Mouse (Mus musculus) activated CD4-positive, CD25-positive, alpha-beta regulatory T cell, adult 9 weeks (primary cell): ENCODE data around the gene H2-Q10. TPM values are rescaled to one million over a fixed set of nuclear protein-coding genes. Genes with fewer than 3 reads are reported as not detected.

Source experiments
- polyA plus RNA-seq: library from polyadenylated mRNA; unstranded; fragments of 100-300 nt; shearing (Covaris generic); gene quantifications from one replicate; pipeline ENCODE4 v1.2.1, GENCODE M21; 2017

The H2-Q10 gene
- 30.2 TPM for polyA plus RNA-seq

DNA sequence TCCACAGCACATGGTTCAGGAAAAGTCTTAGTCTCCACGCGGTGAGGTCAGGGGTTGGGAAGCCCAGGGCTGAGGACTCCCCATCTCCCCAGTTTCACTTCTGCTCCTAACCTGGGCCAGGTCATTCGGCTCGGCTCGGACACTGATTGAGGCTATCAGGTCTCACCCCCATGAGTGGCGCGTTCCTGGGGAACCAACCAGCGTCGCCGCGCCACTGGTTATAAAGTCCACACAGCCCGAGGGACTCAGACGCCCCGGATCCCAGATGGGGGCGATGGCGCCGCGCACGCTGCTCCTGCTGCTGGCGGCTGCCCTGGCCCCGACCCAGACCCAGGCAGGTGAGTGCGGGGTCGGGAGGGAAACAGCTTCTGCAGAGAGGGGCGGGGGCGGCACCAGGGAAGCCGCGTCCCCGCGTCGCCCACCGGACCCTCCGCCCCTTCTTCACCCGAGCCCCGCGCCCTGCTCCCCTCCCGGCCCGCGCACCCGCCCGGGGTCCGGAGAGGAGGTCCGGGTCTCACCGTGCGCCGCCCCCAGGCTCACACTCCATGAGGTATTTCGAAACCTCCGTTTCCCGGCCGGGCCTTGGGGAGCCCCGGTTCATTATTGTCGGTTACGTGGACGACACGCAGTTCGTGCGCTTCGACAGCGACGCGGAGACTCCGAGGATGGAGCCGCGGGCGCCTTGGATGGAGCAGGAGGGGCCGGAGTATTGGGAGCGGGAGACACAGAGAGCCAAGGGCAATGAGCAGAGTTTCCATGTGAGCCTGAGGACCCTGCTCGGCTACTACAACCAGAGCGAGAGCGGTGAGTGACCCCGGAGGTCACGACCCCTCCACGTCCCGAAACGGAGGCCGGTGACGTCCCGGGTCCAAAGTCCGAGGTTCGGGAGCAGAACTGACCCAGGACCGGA lies at the start of gene H2-Q10:
Gene H2-Q10, plus strand, starts transcription at position 248 of the 910 bp plus-strand sequence.

DNA sequence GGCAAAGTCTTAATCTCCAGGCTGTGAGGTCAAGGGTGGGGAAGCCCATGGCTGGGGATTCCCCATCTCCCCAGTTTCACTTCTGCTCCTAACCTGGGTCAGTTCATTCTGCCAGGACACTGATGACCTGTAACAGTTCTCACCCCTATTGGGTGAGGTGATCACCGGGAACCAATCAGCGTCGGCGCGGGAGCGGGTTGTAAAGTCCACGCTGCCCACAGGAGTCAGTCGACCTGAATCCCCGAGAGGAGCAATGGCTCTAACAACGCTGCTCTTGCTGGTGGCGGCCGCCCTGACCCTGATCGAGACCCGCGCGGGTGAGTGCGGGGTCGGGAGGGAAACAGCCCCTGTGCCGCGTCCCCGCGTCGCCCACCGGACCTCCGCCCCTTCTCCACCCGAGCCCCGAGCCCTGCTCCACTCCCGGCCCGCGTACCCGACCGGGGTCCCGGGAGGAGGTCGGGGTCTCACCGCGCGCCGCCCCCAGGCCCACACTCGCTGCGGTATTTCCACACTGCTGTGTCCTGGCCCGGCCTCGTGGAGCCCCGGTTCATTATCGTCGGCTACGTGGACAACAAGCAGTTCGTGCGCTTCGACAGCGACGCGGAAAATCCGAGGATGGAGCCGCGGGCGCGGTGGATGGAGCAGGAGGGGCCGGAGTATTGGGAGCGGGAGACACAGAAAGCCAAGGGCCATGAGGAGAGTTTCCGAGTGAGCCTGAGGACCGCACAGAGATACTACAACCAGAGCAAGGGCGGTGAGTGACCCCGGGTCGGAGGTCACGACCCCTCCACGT lies 45.1 kb upstream of the H2-Q10 start, which contains the start of gene H2-Q6:
Gene H2-Q6, plus strand, starts transcription at position 227 of the 793 bp plus-strand sequence.

DNA sequence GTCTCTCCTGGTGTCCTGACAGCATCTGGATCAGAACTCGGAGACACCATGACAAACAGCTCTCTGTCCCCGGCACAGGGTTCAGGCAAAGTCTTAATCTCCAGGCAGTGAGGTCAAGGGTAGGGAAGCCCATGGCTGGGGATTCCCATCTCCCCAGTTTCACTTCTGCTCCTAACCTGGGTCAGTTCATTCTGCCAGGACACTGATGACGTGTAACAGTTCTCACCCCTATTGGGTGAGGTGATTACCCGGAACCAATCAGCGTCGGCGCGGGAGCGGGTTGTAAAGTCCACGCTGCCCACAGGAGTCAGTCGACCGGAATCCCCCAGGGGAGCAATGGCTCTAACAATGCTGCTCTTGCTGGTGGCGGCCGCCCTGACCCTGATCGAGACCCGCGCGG lies 31.0 kb upstream of the H2-Q10 start, which contains the start of gene H2-Q7:
Gene H2-Q7, plus strand, starts transcription at position 271 of the 400 bp plus-strand sequence.

GRCm38 (mm10) chr17:35505776-35506175 lies 35.9 kb downstream of the H2-Q10 start, which contains the start of gene Pou5f1:
Gene Pou5f1 (plus strand): TSS chr17:35506018.

GRCm38 (mm10) chr17:35516652-35517500 lies 47.0 kb downstream of the H2-Q10 start, which contains the start of the genes Tcf19 and Cchcr1:
Gene Tcf19 (minus strand): TSS chr17:35516824.
Gene Cchcr1 (plus strand): TSS chr17:35517100.

Other genes starting within 250 kb of the H2-Q10 start
- 1.6 TPM for gene Gm16181, start 249.3 kb upstream of the H2-Q10 start, polyA plus RNA-seq
- 6.4 TPM for gene Atp6v1g2, start 236.4 kb upstream of the H2-Q10 start, polyA plus RNA-seq
- gene Nfkbil1, start 234.3 kb upstream of the H2-Q10 start, polyA plus RNA-seq: 16.8 TPM
- 296 TPM for gene Ddx39b, start 228.3 kb upstream of the H2-Q10 start, polyA plus RNA-seq
- 6,634 TPM for gene H2-D1, start 207.4 kb upstream of the H2-Q10 start, polyA plus RNA-seq
- 0.20 TPM for gene H2-Q1, start 149.7 kb upstream of the H2-Q10 start, polyA plus RNA-seq
- 21.3 TPM for gene H2-Q2, start 127.8 kb upstream of the H2-Q10 start, polyA plus RNA-seq
- 49.6 TPM for gene H2-Q4, start 90.5 kb upstream of the H2-Q10 start, polyA plus RNA-seq
- 973 TPM for gene H2-Q6, start 45.2 kb upstream of the H2-Q10 start, polyA plus RNA-seq
- 2,993 TPM for gene H2-Q7, start 30.9 kb upstream of the H2-Q10 start, polyA plus RNA-seq
- gene Pou5f1, start 35.9 kb downstream of the H2-Q10 start, polyA plus RNA-seq: not detected
- 21.5 TPM for gene Tcf19, start 46.7 kb downstream of the H2-Q10 start, polyA plus RNA-seq
- 17.8 TPM for gene Cchcr1, start 47.0 kb downstream of the H2-Q10 start, polyA plus RNA-seq
- gene Psors1c2, start 63.1 kb downstream of the H2-Q10 start, polyA plus RNA-seq: not detected
- not detected for gene Cdsn, start 82.0 kb downstream of the H2-Q10 start, polyA plus RNA-seq
- not detected for gene 2300002M23Rik, start 97.4 kb downstream of the H2-Q10 start, polyA plus RNA-seq
- not detected for gene Sfta2, start 131.5 kb downstream of the H2-Q10 start, polyA plus RNA-seq
- not detected for gene Gm9573, start 156.5 kb downstream of the H2-Q10 start, polyA plus RNA-seq
- gene Mucl3, start 173.6 kb downstream of the H2-Q10 start, polyA plus RNA-seq: 0.21 TPM
- gene Vars2, start 197.5 kb downstream of the H2-Q10 start, polyA plus RNA-seq: 35.4 TPM
- gene Gtf2h4, start 203.7 kb downstream of the H2-Q10 start, polyA plus RNA-seq: 29.3 TPM
- gene Ddr1, start 234.5 kb downstream of the H2-Q10 start, polyA plus RNA-seq: 4.8 TPM